ENCODE assay signal across 31 mouse cellular contexts in genomic region chr10:31009128-31009954, GRCm38 (mm10).
A peak's percentile ranks its signal among the peaks of the same experiment; 100 is the strongest.
DNase-seq lines count a peak whose midpoint lies in the region; ATAC-seq lines count a peak whose summit lies in the region.
"Had no signal": no experiment of that assay in that cellular context is flagged by ENCODE, and none has a peak within 500 bp of the region (broad histone marks: within the 10 kb centered on the region; RNA-seq: fewer than 3 reads in every experiment).

No protein-coding gene starts in this region.

- H3K4me3 ChIP-seq in kidney, embryonic 14.5 days (ENCODE audit: low read length) = no peak overlapping the region
- H3K4me3 ChIP-seq in midbrain, embryonic 11.5 days (ENCODE audit: low read depth, low read length) = no peak overlapping the region
- H3K4me3 ChIP-seq in midbrain, embryonic 13.5 days (replicated peaks) = no peak overlapping the region
- no peak overlapping the region for H3K4me3 ChIP-seq in limb, embryonic 11.5 days (ENCODE audit: low read depth, low read length)
- H3K4me3 ChIP-seq in limb, embryonic 15.5 days = no peak overlapping the region
- no peak overlapping the region for H3K4me3 ChIP-seq in forebrain, embryonic 15.5 days
- H3K4me3 ChIP-seq: erythroblast, embryonic 14.5 days; forebrain, embryonic 12.5 days; heart, embryonic 13.5 days; liver, embryonic 13.5 days; midbrain, embryonic 10.5 days; myocyte; neural tube, embryonic 13.5 days had no signal

- no peak overlapping the region for H3K9ac ChIP-seq in kidney, embryonic 14.5 days (ENCODE audit: low read depth, low read length)
- H3K9ac ChIP-seq in midbrain, embryonic 11.5 days (ENCODE audit: low read length) = no peak overlapping the region
- H3K9ac ChIP-seq in midbrain, embryonic 13.5 days (replicated peaks) = no peak overlapping the region
- H3K9ac ChIP-seq in limb, embryonic 11.5 days (ENCODE audit: low read length) = no peak overlapping the region
- no peak overlapping the region for H3K9ac ChIP-seq in limb, embryonic 15.5 days
- H3K9ac ChIP-seq in forebrain, embryonic 15.5 days (replicated peaks) = no peak overlapping the region
- H3K9ac ChIP-seq: forebrain, embryonic 12.5 days; heart, embryonic 13.5 days; liver, embryonic 13.5 days; neural tube, embryonic 13.5 days had no signal

- H3K27me3 ChIP-seq in kidney, embryonic 14.5 days (ENCODE audit: control insufficient read depth, insufficient read depth, low read length) = no peaks in the 10 kb centered on the region
- H3K27me3 ChIP-seq in midbrain, embryonic 11.5 days (ENCODE audit: control insufficient read depth, insufficient read depth, low read length) = no peaks in the 10 kb centered on the region
- no peaks in the 10 kb centered on the region for H3K27me3 ChIP-seq in midbrain, embryonic 13.5 days
- H3K27me3 ChIP-seq in limb, embryonic 11.5 days (ENCODE audit: control insufficient read depth, insufficient read depth, low read length) = 0 out of 2 replicates have a peak, but pooled peaks cover 4% of the 10 kb centered on the region
- peaks cover 3% of the 10 kb centered on the region; the same call in 1 of the 2 replicates for H3K27me3 ChIP-seq in limb, embryonic 15.5 days
- H3K27me3 ChIP-seq in forebrain, embryonic 15.5 days = no peaks in the 10 kb centered on the region
- H3K27me3 ChIP-seq: CH12.LX; forebrain, embryonic 12.5 days; liver, embryonic 13.5 days; neural tube, embryonic 13.5 days had no signal

- peak; percentile 66; the same call in 1 of the 2 replicates for ATAC-seq in kidney, embryonic 14.5 days (ENCODE audit: low FRiP score, low TSS enrichment)
- no peak for ATAC-seq in midbrain, embryonic 11.5 days (ENCODE audit: low FRiP score)
- ATAC-seq in midbrain, embryonic 13.5 days = no peak
- ATAC-seq in limb, embryonic 11.5 days (ENCODE audit: insufficient number of reproducible peaks, low FRiP score, low TSS enrichment, low read depth) = peak; percentile 79
- ATAC-seq in limb, embryonic 15.5 days (ENCODE audit: insufficient number of reproducible peaks, low FRiP score, low TSS enrichment, low read depth) = 0 out of 2 replicates have a peak, but pooled peaks have one; percentile 67
- no peak for ATAC-seq in CD4-positive, CD25-positive, alpha-beta regulatory T cell, adult 4 months
- no peak for ATAC-seq in forebrain, embryonic 15.5 days (replicated peaks)

- H3K4me1 ChIP-seq in kidney, embryonic 14.5 days (ENCODE audit: control insufficient read depth, insufficient read depth, low read length) = no peaks in the 10 kb centered on the region
- no peaks in the 10 kb centered on the region for H3K4me1 ChIP-seq in midbrain, embryonic 11.5 days (ENCODE audit: control insufficient read depth, insufficient read depth, low read length)
- no peaks in the 10 kb centered on the region for H3K4me1 ChIP-seq in midbrain, embryonic 13.5 days (replicated peaks)
- H3K4me1 ChIP-seq in limb, embryonic 11.5 days (ENCODE audit: control insufficient read depth, insufficient read depth, low read length) = peaks cover 8% of the 10 kb centered on the region; the same call in 1 of the 2 replicates
- H3K4me1 ChIP-seq in limb, embryonic 15.5 days = no peaks in the 10 kb centered on the region; the same call in 1 of the 2 replicates
- no peaks in the 10 kb centered on the region for H3K4me1 ChIP-seq in forebrain, embryonic 15.5 days
- H3K4me1 ChIP-seq: forebrain, embryonic 12.5 days; heart, embryonic 13.5 days; liver, embryonic 13.5 days; midbrain, embryonic 10.5 days; neural tube, embryonic 13.5 days had no signal

- H3K9me3 ChIP-seq in kidney, embryonic 14.5 days (ENCODE audit: control insufficient read depth, low read length) = no peaks in the 10 kb centered on the region
- no peaks in the 10 kb centered on the region for H3K9me3 ChIP-seq in midbrain, embryonic 11.5 days (ENCODE audit: control insufficient read depth, low read length)
- no peaks in the 10 kb centered on the region for H3K9me3 ChIP-seq in midbrain, embryonic 13.5 days
- no peaks in the 10 kb centered on the region for H3K9me3 ChIP-seq in limb, embryonic 11.5 days (ENCODE audit: control insufficient read depth, low read length)
- no peaks in the 10 kb centered on the region for H3K9me3 ChIP-seq in limb, embryonic 15.5 days
- H3K9me3 ChIP-seq in forebrain, embryonic 15.5 days = no peaks in the 10 kb centered on the region
- H3K9me3 ChIP-seq: forebrain, embryonic 12.5 days; heart, embryonic 13.5 days; liver, embryonic 13.5 days; midbrain, embryonic 10.5 days; neural tube, embryonic 13.5 days had no signal

- H3K36me3 ChIP-seq in kidney, embryonic 14.5 days (ENCODE audit: control insufficient read depth, insufficient read depth, low read length) = no peaks in the 10 kb centered on the region
- H3K36me3 ChIP-seq in midbrain, embryonic 11.5 days (ENCODE audit: control insufficient read depth, insufficient read depth, low read length) = no peaks in the 10 kb centered on the region
- H3K36me3 ChIP-seq in midbrain, embryonic 13.5 days = no peaks in the 10 kb centered on the region
- no peaks in the 10 kb centered on the region for H3K36me3 ChIP-seq in limb, embryonic 11.5 days (ENCODE audit: control insufficient read depth, insufficient read depth, low read length)
- no peaks in the 10 kb centered on the region for H3K36me3 ChIP-seq in limb, embryonic 15.5 days
- no peaks in the 10 kb centered on the region for H3K36me3 ChIP-seq in forebrain, embryonic 15.5 days
- H3K36me3 ChIP-seq: forebrain, embryonic 12.5 days; heart, embryonic 13.5 days; liver, embryonic 13.5 days; midbrain, embryonic 10.5 days; neural tube, embryonic 13.5 days had no signal

- H3K4me2 ChIP-seq in kidney, embryonic 14.5 days (replicated peaks; ENCODE audit: low read depth, low read length) = no peak overlapping the region
- H3K4me2 ChIP-seq in midbrain, embryonic 11.5 days = no peak overlapping the region
- H3K4me2 ChIP-seq in midbrain, embryonic 13.5 days (replicated peaks) = no peak overlapping the region
- no peak overlapping the region for H3K4me2 ChIP-seq in limb, embryonic 11.5 days (ENCODE audit: low read depth, severe bottlenecking)
- no peak overlapping the region for H3K4me2 ChIP-seq in limb, embryonic 15.5 days
- H3K4me2 ChIP-seq in forebrain, embryonic 15.5 days (replicated peaks) = no peak overlapping the region
- H3K4me2 ChIP-seq: forebrain, embryonic 12.5 days; heart, embryonic 13.5 days; liver, embryonic 13.5 days; neural tube, embryonic 13.5 days had no signal

- no peak for DNase-seq in kidney, adult 18-20 months
- DNase-seq in midbrain, embryonic 11.5 days (ENCODE audit: low spot score, missing footprints) = peak; percentile 69
- peak; percentile 48 for DNase-seq in limb, embryonic 11.5 days (ENCODE audit: low spot score)
- DNase-seq: adrenal gland, adult 8-10 months; B cell, adult 2 months; cerebellum, adult 2 months; cerebellum, postnatal 14 days; gastrocnemius, postnatal 14 days; heart, adult 18-20 months; heart, postnatal 10 days; kidney, adult 8-10 months; layer of hippocampus, postnatal 36 days; left cerebral cortex, postnatal 4 days; liver, embryonic 13.5 days; lung, adult 2 months; lung, postnatal 14 days; retina, postnatal 1 day; right cerebral cortex, postnatal 14 days; thymus, postnatal 14 days had no signal

- 45% methylated on average over 5 of the region's 5 CpGs for WGBS in kidney, embryonic 14.5 days
- WGBS in midbrain, embryonic 11.5 days = 87% methylated on average over 5 of the region's 5 CpGs
- WGBS in midbrain, embryonic 13.5 days = 82% methylated on average over 5 of the region's 5 CpGs
- WGBS in limb, embryonic 11.5 days = 29% methylated on average over 5 of the region's 5 CpGs
- 44% methylated on average over 5 of the region's 5 CpGs for WGBS in limb, embryonic 15.5 days
- WGBS in forebrain, embryonic 15.5 days = 81% methylated on average over 5 of the region's 5 CpGs

- H3K27ac ChIP-seq in kidney, embryonic 14.5 days (ENCODE audit: low read depth, low read length) = no peak overlapping the region
- no peak overlapping the region for H3K27ac ChIP-seq in midbrain, embryonic 11.5 days (ENCODE audit: low read depth, low read length)
- no peak overlapping the region for H3K27ac ChIP-seq in midbrain, embryonic 13.5 days
- no peak overlapping the region for H3K27ac ChIP-seq in limb, embryonic 11.5 days (replicated peaks; ENCODE audit: low read depth, low read length)
- H3K27ac ChIP-seq in limb, embryonic 15.5 days = no peak overlapping the region
- H3K27ac ChIP-seq in forebrain, embryonic 15.5 days (replicated peaks) = no peak overlapping the region
- H3K27ac ChIP-seq: forebrain, embryonic 12.5 days; heart, embryonic 13.5 days; liver, embryonic 13.5 days; midbrain, embryonic 10.5 days; neural tube, embryonic 13.5 days had no signal

Comparison
In these comparisons a context has a peak if more than half of its experiments do, and no peak if none do; other contexts are left out.
1. ATAC-seq: peak in kidney, embryonic 14.5 days (single experiment), limb, embryonic 11.5 days (single experiment) and limb, embryonic 15.5 days (single experiment); none in midbrain, embryonic 11.5 days (single experiment), midbrain, embryonic 13.5 days (single experiment), CD4-positive, CD25-positive, alpha-beta regulatory T cell, adult 4 months (single experiment) and forebrain, embryonic 15.5 days (single experiment).